Mouse (Mus musculus): ENCODE results near the gene Thyn1. TPM values are rescaled to one million over a fixed set of nuclear protein-coding genes. Genes with fewer than 3 reads are reported as not detected.
A peak's percentile ranks its signal among the peaks of the same experiment; 100 is the strongest.

The Thyn1 gene
- total and polyA plus RNA-seq, 3 experiments: 141 to 203 (median 150) TPM

DNA sequence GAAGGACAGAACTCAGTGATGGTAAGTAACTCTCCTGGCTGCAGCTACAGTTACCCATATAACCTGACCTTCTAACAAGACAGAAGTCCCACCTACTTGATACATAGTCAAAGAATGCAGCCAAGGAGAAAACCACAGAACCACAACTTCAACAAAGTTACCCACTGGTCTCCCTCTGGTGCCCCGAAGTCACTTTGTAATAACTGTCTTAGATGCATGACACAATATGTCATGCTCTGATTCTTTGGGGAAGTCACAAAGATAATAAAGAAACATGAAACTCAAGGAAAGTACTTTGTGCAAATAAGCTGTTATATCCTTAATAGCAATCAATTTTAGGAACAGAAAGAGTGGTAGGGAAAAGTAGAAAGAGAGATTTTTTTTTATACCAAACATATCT lies 27.2 kb downstream of the Thyn1 start:
- H3K9me3 ChIP-seq (replicated peaks; ENCODE audit: low read length): no peaks in the 10 kb centered on the region
- peaks cover 18% of the 10 kb centered on the region for H3K79me2 ChIP-seq (replicated peaks; ENCODE audit: control insufficient read depth, extremely low read depth, insufficient read depth, poor library complexity, severe bottlenecking)
- peak; percentile 81 for DNase-seq (ENCODE audit: extremely low read depth)
- H3K27ac ChIP-seq (ENCODE audit: insufficient read depth, low read depth): no peak overlapping the region
- H3K9ac ChIP-seq (ENCODE audit: insufficient read depth, low read depth): no peak overlapping the region
- peaks cover 2% of the 10 kb centered on the region for H3K27me3 ChIP-seq (replicated peaks)
- no peak overlapping the region for H3K4me3 ChIP-seq (replicated peaks in 1 of 3; ENCODE audit: low read depth in 2 of 3, low read length in 2 of 3, poor library complexity in 1 of 3)
- no peak overlapping the region; the same call in 1 of the 2 replicates for H3K4me2 ChIP-seq (ENCODE audit: insufficient read depth, low read depth, poor library complexity, severe bottlenecking)
- TF ChIP-seq MEF2A (IDR thresholded peaks at IDR 0.05; ENCODE audit: borderline replicate concordance, low read depth, low read length) (0 out of 2 replicates have a peak, but pooled peaks have one; percentile 24), TCF12 (IDR thresholded peaks at IDR 0.05; ENCODE audit: low read depth, low read length) (no peak), ZNF384 (IDR thresholded peaks at IDR 0.05; ENCODE audit: low read depth, low read length) (no peak), ETS1 (conservative IDR thresholded peaks at IDR 0.05; ENCODE audit: low read depth, low read length) (peak; percentile 69), MAFK (IDR thresholded peaks at IDR 0.05; ENCODE audit: insufficient replicate concordance, low read length) (peak; percentile 85), ZC3H11A (IDR thresholded peaks at IDR 0.05; ENCODE audit: low read depth, low read length) (no peak), USF2 (conservative IDR thresholded peaks at IDR 0.05; ENCODE audit: low read depth, low read length) (no peak), HCFC1 (IDR thresholded peaks at IDR 0.05; ENCODE audit: low read depth, low read length) (no peak), JUN (IDR thresholded peaks at IDR 0.05; ENCODE audit: insufficient read depth, low read depth, low read length) (no peak), MYC (IDR thresholded peaks at IDR 0.05; ENCODE audit: low read depth, low read length) (no peak), BHLHE40 (IDR thresholded peaks at IDR 0.05; ENCODE audit: low read depth, low read length) (peak; percentile 68), IRF4 (IDR thresholded peaks at IDR 0.05; ENCODE audit: low read depth, low read length) (peak; percentile 58), POLR2AphosphoS2 (IDR thresholded peaks at IDR 0.05; ENCODE audit: low read depth, low read length) (no peak), EP300 (IDR thresholded peaks at IDR 0.05; ENCODE audit: low read length) (peak; percentile 58; the same call in 1 of the 2 replicates), CTCF (conservative IDR thresholded peaks at IDR 0.05 in 1 of 2, IDR thresholded peaks at IDR 0.05 in 1 of 2; ENCODE audit: low read depth in 2 of 2, low read length in 2 of 2) (no peak), SMC3 (IDR thresholded peaks at IDR 0.05; ENCODE audit: low read depth, low read length) (no peak), POLR2A (IDR thresholded peaks at IDR 0.05; ENCODE audit: low read depth, low read length) (no peak), MAZ (IDR thresholded peaks at IDR 0.05; ENCODE audit: low read depth, low read length) (no peak)
- H3K4me1 ChIP-seq (ENCODE audit: control insufficient read depth in 1 of 2, insufficient read depth in 2 of 2): peaks cover 16 to 53% of the 10 kb centered on the region in 2 experiments
- in situ Hi-C loops (cut with MboI; ENCODE audit: low pct_ligation_motif_present, low pct_unique_long_range_greater_than_20kb, low sequenced_read_pairs): no loop called here
- dilution Hi-C loops (cut with MboI; ENCODE audit: extremely low pct_ligation_motif_present, extremely low pct_unique_long_range_greater_than_20kb, low sequenced_read_pairs): no loop called here
- peaks cover 0 to 16% of the 10 kb centered on the region in 2 experiments for H3K36me3 ChIP-seq (replicated peaks in 1 of 2; ENCODE audit: control insufficient read depth in 1 of 2, insufficient read depth in 1 of 2, low read length in 1 of 2)

DNA sequence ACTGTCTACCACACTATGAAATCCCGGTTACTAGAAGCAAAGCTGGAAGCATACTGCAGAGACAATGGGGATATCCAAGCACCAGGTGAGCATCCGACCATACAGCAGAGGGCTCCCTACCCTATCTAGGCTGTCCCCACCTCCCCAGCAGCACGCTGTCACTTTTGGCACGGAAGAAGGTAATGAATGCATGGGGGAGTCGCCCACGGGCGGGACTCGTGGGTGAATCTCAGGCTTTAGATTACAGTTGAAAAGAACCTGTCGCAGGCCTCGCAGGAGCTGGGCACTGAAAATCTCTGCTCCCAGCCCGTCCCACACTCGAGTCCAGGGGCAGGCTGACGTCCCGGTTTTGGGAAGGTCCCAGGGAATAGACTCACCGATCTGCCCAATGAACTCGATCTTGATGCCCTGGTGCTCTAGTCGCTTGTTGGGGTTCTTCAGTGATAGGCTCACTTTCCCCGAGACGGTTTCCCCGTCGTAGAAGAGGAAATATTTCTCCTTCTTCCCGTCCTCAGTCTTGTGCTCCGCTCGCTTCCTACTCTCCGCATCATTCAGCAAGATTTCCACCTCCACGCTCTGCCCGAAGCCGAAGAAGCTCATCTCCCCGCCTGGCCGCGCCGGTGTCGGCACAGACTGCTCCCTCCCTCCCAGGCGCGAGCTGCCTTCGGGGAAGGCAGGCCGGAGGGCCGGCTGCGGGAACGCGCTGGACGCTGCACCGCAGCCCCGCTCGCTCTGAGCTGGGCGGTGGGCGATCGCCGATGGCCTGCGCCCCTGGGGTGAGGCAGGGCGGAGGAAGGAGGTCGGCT lies 29.7 kb downstream of the Thyn1 start:
- DNase-seq (ENCODE audit: extremely low read depth): peak; percentile 45
- Histone ChIP-seq H3K9me3 (replicated peaks; ENCODE audit: low read length) (no peaks in the 10 kb centered on the region), H3K36me3 (replicated peaks in 1 of 2; ENCODE audit: control insufficient read depth in 1 of 2, insufficient read depth in 1 of 2, low read length in 1 of 2) (peaks cover 0 to 24% of the 10 kb centered on the region in 2 experiments), H3K27me3 (replicated peaks) (peaks cover 2% of the 10 kb centered on the region), H3K79me2 (replicated peaks; ENCODE audit: control insufficient read depth, extremely low read depth, insufficient read depth, poor library complexity, severe bottlenecking) (peaks cover 42% of the 10 kb centered on the region), H3K4me1 (ENCODE audit: control insufficient read depth in 1 of 2, insufficient read depth in 2 of 2) (peaks cover 17 to 51% of the 10 kb centered on the region in 2 experiments), H3K4me2 (ENCODE audit: insufficient read depth, low read depth, poor library complexity, severe bottlenecking) (peak overlapping the region; percentile 85), H3K9ac (ENCODE audit: insufficient read depth, low read depth) (peak overlapping the region; percentile 67), H3K27ac (ENCODE audit: insufficient read depth, low read depth) (peak overlapping the region; percentile 32), H3K4me3 (replicated peaks in 1 of 3; ENCODE audit: low read depth in 2 of 3, low read length in 2 of 3, poor library complexity in 1 of 3) (peak overlapping the region; percentile 87 to 98 (median 88))
- TF ChIP-seq UBTF (IDR thresholded peaks at IDR 0.05; ENCODE audit: low read depth, low read length) (0 out of 2 replicates have a peak, but pooled peaks have one; percentile 75), TBP (conservative IDR thresholded peaks at IDR 0.05; ENCODE audit: low read depth, low read length) (no peak), SMC3 (IDR thresholded peaks at IDR 0.05; ENCODE audit: low read depth, low read length) (peak; percentile 8; the same call in 1 of the 2 replicates), MXI1 (IDR thresholded peaks at IDR 0.05; ENCODE audit: low read depth, low read length) (peak; percentile 84), MAX (IDR thresholded peaks at IDR 0.05; ENCODE audit: low read length) (peak; percentile 17; the same call in 1 of the 2 replicates), CHD1 (IDR thresholded peaks at IDR 0.05; ENCODE audit: low read depth, low read length) (0 out of 2 replicates have a peak, but pooled peaks have one; percentile 28), IRF4 (IDR thresholded peaks at IDR 0.05; ENCODE audit: low read depth, low read length) (peak; percentile 30; the same call in 1 of the 2 replicates), PAX5 (IDR thresholded peaks at IDR 0.05; ENCODE audit: low read length) (no peak), CTCF (conservative IDR thresholded peaks at IDR 0.05 in 1 of 2, IDR thresholded peaks at IDR 0.05 in 1 of 2; ENCODE audit: low read depth in 2 of 2, low read length in 2 of 2) (peak in 1 of 2 experiments; percentile 54; a peak in 2 of 4 replicates), ELF1 (IDR thresholded peaks at IDR 0.05; ENCODE audit: low read depth, low read length) (0 out of 2 replicates have a peak, but pooled peaks have one; percentile 28), USF2 (conservative IDR thresholded peaks at IDR 0.05; ENCODE audit: low read depth, low read length) (no peak), SIN3A (IDR thresholded peaks at IDR 0.05; ENCODE audit: low read length) (peak; percentile 74; the same call in 1 of the 2 replicates)
- in situ Hi-C loops (cut with MboI; ENCODE audit: low pct_ligation_motif_present, low pct_unique_long_range_greater_than_20kb, low sequenced_read_pairs): no loop called here
- dilution Hi-C loops (cut with MboI; ENCODE audit: extremely low pct_ligation_motif_present, extremely low pct_unique_long_range_greater_than_20kb, low sequenced_read_pairs): no loop called here

Data from CH12.LX (cell line).